29 mouse cellular contexts compared by ENCODE assay signal in the genomic region with DNA sequence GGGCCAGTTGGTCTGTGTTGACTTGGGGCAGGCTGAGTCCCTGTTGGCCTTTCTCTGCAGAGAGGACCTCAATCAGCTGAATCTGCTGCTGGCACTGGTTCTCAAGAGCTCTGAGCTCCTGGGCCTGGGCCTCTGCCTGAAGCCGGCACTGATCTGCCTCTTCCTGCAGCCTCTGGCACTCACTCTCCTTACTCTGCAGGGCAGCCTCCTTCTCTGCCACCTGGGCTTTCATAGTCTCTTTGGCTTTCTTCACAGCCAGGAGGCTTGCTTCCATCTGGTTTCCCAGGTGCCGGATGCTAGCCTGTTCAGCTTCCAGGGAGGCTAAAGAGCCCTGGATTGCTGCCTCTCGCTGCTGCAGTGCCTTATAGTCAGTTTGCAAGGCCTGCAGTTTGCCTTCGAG. TPM values are rescaled to one million over a fixed set of nuclear protein-coding genes. Genes with fewer than 3 reads are reported as not detected.
DNase-seq lines count a peak whose midpoint lies in the region; ATAC-seq and TF ChIP-seq lines count a peak whose summit lies in the region.
"Had no signal": no experiment of that assay in that cellular context is flagged by ENCODE, and none has a peak within 500 bp of the region (broad histone marks: within the 10 kb centered on the region; RNA-seq: fewer than 3 reads in every experiment).

No protein-coding gene starts in this region.

- no peaks in the 10 kb centered on the region for H3K4me1 ChIP-seq in stomach, postnatal 0 days (replicated peaks; ENCODE audit: control insufficient read depth, insufficient read depth)
- H3K4me1 ChIP-seq: embryonic facial prominence, embryonic 10.5 days; forebrain, embryonic 15.5 days; heart, embryonic 13.5 days; hindbrain, embryonic 12.5 days; limb, embryonic 13.5 days; liver, embryonic 12.5 days; midbrain, embryonic 10.5 days; neural tube, embryonic 13.5 days had no signal

- no peak overlapping the region for H3K4me3 ChIP-seq in stomach, postnatal 0 days (ENCODE audit: low read depth, low read length)
- H3K4me3 ChIP-seq: embryonic facial prominence, embryonic 10.5 days; forebrain, embryonic 15.5 days; heart, adult 2 months; heart, embryonic 13.5 days; hindbrain, embryonic 12.5 days; limb, embryonic 13.5 days; liver, embryonic 12.5 days; midbrain, embryonic 10.5 days; myocyte; neural tube, embryonic 13.5 days had no signal

- H3K9ac ChIP-seq in stomach, postnatal 0 days (ENCODE audit: low read length): no peak overlapping the region
- H3K9ac ChIP-seq: forebrain, embryonic 15.5 days; heart, embryonic 13.5 days; hindbrain, embryonic 12.5 days; limb, embryonic 13.5 days; liver, embryonic 12.5 days; neural tube, embryonic 13.5 days had no signal

- DNase-seq in frontal cortex, postnatal 36 days (ENCODE audit: low spot score in 2 of 2): no peak
- DNase-seq in layer of hippocampus, adult 9-11 months: peak; percentile 57
- DNase-seq in layer of hippocampus, adult 9-10 months (ENCODE audit: low spot score): no peak
- DNase-seq in cerebellum, adult 9-11 months: peak; percentile 93
- no peak for DNase-seq in adrenal gland, adult (ENCODE audit: inconsistent age in 2 of 2, low spot score in 1 of 2)
- DNase-seq in stomach, postnatal 0 days (ENCODE audit: low spot score): no peak
- DNase-seq: adrenal gland, postnatal 14 days; heart, adult 2 months; heart, postnatal 14 days; kidney, adult 2 months; layer of hippocampus, postnatal 36 days; lung, adult 18-20 months; lung, postnatal 10 days; retina, postnatal 1 day; right cerebral cortex, postnatal 4 days; thymus, postnatal 36 days had no signal

- H3K4me2 ChIP-seq in stomach, postnatal 0 days (replicated peaks; ENCODE audit: low read depth): no peak overlapping the region
- H3K4me2 ChIP-seq: forebrain, embryonic 15.5 days; heart, embryonic 13.5 days; hindbrain, embryonic 12.5 days; limb, embryonic 13.5 days; liver, embryonic 12.5 days; neural tube, embryonic 13.5 days had no signal

- peaks cover 28% of the 10 kb centered on the region for H3K36me3 ChIP-seq in stomach, postnatal 0 days (ENCODE audit: control insufficient read depth, insufficient read depth, low read length)

- H3K27ac ChIP-seq in stomach, postnatal 0 days (replicated peaks): no peak overlapping the region
- H3K27ac ChIP-seq: embryonic facial prominence, embryonic 10.5 days; forebrain, embryonic 15.5 days; heart, adult 2 months; heart, embryonic 13.5 days; hindbrain, embryonic 12.5 days; kidney, postnatal 0 days; limb, embryonic 13.5 days; liver, embryonic 12.5 days; midbrain, embryonic 10.5 days; neural tube, embryonic 13.5 days had no signal

- TF ChIP-seq EP300 in stomach, postnatal 0 days (optimal IDR thresholded peaks at IDR 0.05): no peak

- H3K9me3 ChIP-seq in stomach, postnatal 0 days (ENCODE audit: control insufficient read depth, low read length): no peaks in the 10 kb centered on the region
- H3K9me3 ChIP-seq: embryonic facial prominence, embryonic 10.5 days; forebrain, embryonic 15.5 days; heart, embryonic 13.5 days; hindbrain, embryonic 12.5 days; limb, embryonic 13.5 days; liver, embryonic 12.5 days; midbrain, embryonic 10.5 days; neural tube, embryonic 13.5 days had no signal

- WGBS in stomach, postnatal 0 days: 83% methylated on average over 4 of the region's 4 CpGs

- ATAC-seq in frontal cortex, adult (ENCODE audit: low TSS enrichment): peak; percentile 34; the same call in 1 of the 2 replicates
- no peak for ATAC-seq in stomach, postnatal 0 days (ENCODE audit: low FRiP score, low TSS enrichment)
- ATAC-seq: forebrain, embryonic 15.5 days; liver, embryonic 12.5 days; midbrain, embryonic 16.5 days had no signal

- no peak for TF ChIP-seq CTCF in stomach, postnatal 0 days (IDR thresholded peaks at IDR 0.05; ENCODE audit: low read depth)

- H3K27me3 ChIP-seq in stomach, postnatal 0 days (ENCODE audit: control insufficient read depth, insufficient read depth, low read length): no peaks in the 10 kb centered on the region
- H3K27me3 ChIP-seq: forebrain, embryonic 15.5 days; heart, embryonic 13.5 days; hindbrain, embryonic 12.5 days; limb, embryonic 13.5 days; liver, embryonic 12.5 days; neural tube, embryonic 13.5 days had no signal

RNA-seq across cellular contexts. Expression of a gene that starts 22.6 kb away (rescaled TPM):
- 0.41 and 0.44 TPM in 2 replicates for polyA plus RNA-seq in stomach, postnatal 0 days (2015; fragmentation: Nextera tagmentation; extraction: Ambion mirVana)
- polyA plus RNA-seq: brain, embryonic 14.5 days had no signal

RNA-seq across cellular contexts. Expression of a gene that starts 22.8 kb away (rescaled TPM):
- polyA plus RNA-seq in stomach, postnatal 0 days (2015; fragmentation: Nextera tagmentation; extraction: Ambion mirVana): 6.8 and 6.9 TPM in 2 replicates

RNA-seq across cellular contexts. Expression of a gene that starts 32.9 kb away (rescaled TPM):
- 0.02 and 0.04 TPM in 2 replicates for polyA plus RNA-seq in stomach, postnatal 0 days (2015; fragmentation: Nextera tagmentation; extraction: Ambion mirVana)
- polyA plus RNA-seq: brain, embryonic 14.5 days; embryonic facial prominence, embryonic 10.5 days; heart, embryonic 13.5 days; limb, embryonic 13.5 days; liver, embryonic 12.5 days had no signal

Comparison
In these comparisons a context has a peak if more than half of its experiments do, and no peak if none do; other contexts are left out.
1. DNase-seq: peak in layer of hippocampus, adult 9-11 months (single experiment) and cerebellum, adult 9-11 months (single experiment); none in frontal cortex, postnatal 36 days (0 of 2), layer of hippocampus, adult 9-10 months (single experiment), adrenal gland, adult (0 of 2) and stomach, postnatal 0 days (single experiment).